Mouse (Mus musculus): ENCODE results near the gene Smn1. TPM values are rescaled to one million over a fixed set of nuclear protein-coding genes. Genes with fewer than 3 reads are reported as not detected.
"Not testable (repeated sequence)": the region's sequence is repeated elsewhere in the genome, so short reads cannot be mapped to it uniquely, and the experiment has no call there.

Gene Smn1
- polyA plus RNA-seq, 2 experiments, result 50.4 to 63.9 TPM

GRCm38 (mm10) chr13:100152659-100153058, 28.0 kb downstream of the Smn1 start:
- H3K4me3 ChIP-seq (replicated peaks; ENCODE audit: low read length), result no peak overlapping the region
- ATAC-seq (ENCODE audit: low FRiP score, low read depth) (no peak), DNase-seq (ENCODE audit: low spot score) (no peak)
- WGBS, result 40% methylated on average over 1 of the region's 1 CpGs
- H3K27me3 ChIP-seq (ENCODE audit: control insufficient read depth, insufficient read depth, low read length), result no peaks in the 10 kb centered on the region
- no peak for TF ChIP-seq POLR2A (IDR thresholded peaks at IDR 0.05; ENCODE audit: borderline replicate concordance, extremely low read depth, insufficient read depth, insufficient read length)
- no peaks in the 10 kb centered on the region for H3K4me1 ChIP-seq (ENCODE audit: control insufficient read depth, insufficient read depth, low read length)
- no peak overlapping the region for H3K9ac ChIP-seq (ENCODE audit: low read depth, low read length, severe bottlenecking)
- H3K9me3 ChIP-seq (ENCODE audit: control insufficient read depth, low read length), result no peaks in the 10 kb centered on the region
- no peak overlapping the region for H3K4me2 ChIP-seq (replicated peaks; ENCODE audit: low read depth, low read length, severe bottlenecking)
- no peak overlapping the region for H3K27ac ChIP-seq (replicated peaks; ENCODE audit: low read depth, low read length)
- H3K36me3 ChIP-seq (ENCODE audit: control insufficient read depth, insufficient read depth, low read length), result no peaks in the 10 kb centered on the region

DNA sequence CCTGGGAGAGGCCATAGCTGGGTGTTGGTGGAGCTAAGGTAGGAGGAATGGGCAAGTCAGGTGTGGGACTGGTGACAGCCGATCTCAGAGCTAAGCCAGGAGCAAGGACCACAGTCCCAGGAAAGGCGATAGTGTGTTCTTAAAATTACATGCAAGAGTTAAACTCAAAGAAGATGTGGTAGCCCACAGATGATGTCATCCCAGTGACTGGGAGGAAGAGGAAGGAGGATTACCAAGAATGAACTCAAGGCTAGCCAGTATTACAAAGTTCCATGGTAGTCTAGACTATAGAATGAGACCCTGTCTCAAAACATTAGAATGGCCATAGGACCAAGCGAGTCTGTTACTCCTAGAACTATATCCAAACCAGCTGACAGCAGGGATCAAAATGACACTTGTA, 32.0 kb downstream of the Smn1 start:
- ATAC-seq (ENCODE audit: low FRiP score, low read depth) (no peak), DNase-seq (ENCODE audit: low spot score) (no peak)
- H3K4me3 ChIP-seq (replicated peaks; ENCODE audit: low read length), result no peak overlapping the region
- H3K9ac ChIP-seq (ENCODE audit: low read depth, low read length, severe bottlenecking), result no peak overlapping the region
- no peak overlapping the region for H3K4me2 ChIP-seq (replicated peaks; ENCODE audit: low read depth, low read length, severe bottlenecking)
- no peak overlapping the region for H3K27ac ChIP-seq (replicated peaks; ENCODE audit: low read depth, low read length)
- no peaks in the 10 kb centered on the region for H3K4me1 ChIP-seq (ENCODE audit: control insufficient read depth, insufficient read depth, low read length)
- no peaks in the 10 kb centered on the region for H3K27me3 ChIP-seq (ENCODE audit: control insufficient read depth, insufficient read depth, low read length)
- H3K9me3 ChIP-seq (ENCODE audit: control insufficient read depth, low read length), result no peaks in the 10 kb centered on the region
- 90% methylated on average over 3 of the region's 3 CpGs for WGBS
- TF ChIP-seq POLR2A (IDR thresholded peaks at IDR 0.05; ENCODE audit: borderline replicate concordance, extremely low read depth, insufficient read depth, insufficient read length), result no peak
- no peaks in the 10 kb centered on the region for H3K36me3 ChIP-seq (ENCODE audit: control insufficient read depth, insufficient read depth, low read length)

- H3K4me2 ChIP-seq (replicated peaks; ENCODE audit: low read depth, low read length, severe bottlenecking); H3K9me3 ChIP-seq (ENCODE audit: control insufficient read depth, low read length); ATAC-seq (ENCODE audit: low FRiP score, low read depth); DNase-seq (ENCODE audit: low spot score); H3K9ac ChIP-seq (ENCODE audit: low read depth, low read length, severe bottlenecking); H3K36me3 ChIP-seq (ENCODE audit: control insufficient read depth, insufficient read depth, low read length); H3K27ac ChIP-seq (replicated peaks; ENCODE audit: low read depth, low read length); H3K27me3 ChIP-seq (ENCODE audit: control insufficient read depth, insufficient read depth, low read length); H3K4me1 ChIP-seq (ENCODE audit: control insufficient read depth, insufficient read depth, low read length); H3K4me3 ChIP-seq (replicated peaks; ENCODE audit: low read length): not testable (repeated sequence)
- WGBS, result 87% methylated on average over 11 of the region's 11 CpGs
Measured at GRCm38 (mm10) chr13:100161171-100161870, 36.7 kb downstream of the Smn1 start.

DNA sequence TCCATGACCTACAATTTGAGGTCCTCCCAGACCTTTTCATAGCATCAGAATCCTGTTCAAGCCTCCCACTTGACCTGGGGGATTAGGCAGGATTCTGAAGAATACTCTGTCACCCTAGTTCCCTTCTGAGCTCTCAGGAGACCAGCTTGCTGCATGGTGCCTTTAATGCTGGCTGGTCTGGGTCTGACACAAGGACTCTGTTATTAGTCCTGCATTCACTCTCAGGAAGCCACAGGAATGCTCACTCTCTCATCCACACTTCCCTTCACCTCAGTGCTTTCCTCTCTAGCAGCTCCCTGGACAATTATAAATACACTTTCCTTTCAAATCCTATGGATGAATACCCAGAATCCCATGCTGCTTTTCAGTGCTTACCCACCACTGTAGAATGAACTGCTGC, 37.8 kb downstream of the Smn1 start:
- H3K27me3 ChIP-seq (ENCODE audit: control insufficient read depth, insufficient read depth, low read length); H3K27ac ChIP-seq (replicated peaks; ENCODE audit: low read depth, low read length): not testable (repeated sequence)

GRCm38 (mm10) chr13:100166378-100166777, 41.7 kb downstream of the Smn1 start:
- not testable (repeated sequence) for H3K4me3 ChIP-seq (replicated peaks; ENCODE audit: low read length); H3K27me3 ChIP-seq (ENCODE audit: control insufficient read depth, insufficient read depth, low read length); H3K9ac ChIP-seq (ENCODE audit: low read depth, low read length, severe bottlenecking); H3K36me3 ChIP-seq (ENCODE audit: control insufficient read depth, insufficient read depth, low read length); ATAC-seq (ENCODE audit: low FRiP score, low read depth); H3K4me2 ChIP-seq (replicated peaks; ENCODE audit: low read depth, low read length, severe bottlenecking); H3K27ac ChIP-seq (replicated peaks; ENCODE audit: low read depth, low read length); DNase-seq (ENCODE audit: low spot score); H3K9me3 ChIP-seq (ENCODE audit: control insufficient read depth, low read length); H3K4me1 ChIP-seq (ENCODE audit: control insufficient read depth, insufficient read depth, low read length)
- WGBS, result 74% methylated on average over 2 of the region's 2 CpGs

More for the DNA sequence above, 37.8 kb downstream of the Smn1 start:
- H3K4me1 ChIP-seq (ENCODE audit: control insufficient read depth, insufficient read depth, low read length); H3K4me2 ChIP-seq (replicated peaks; ENCODE audit: low read depth, low read length, severe bottlenecking); DNase-seq (ENCODE audit: low spot score); H3K36me3 ChIP-seq (ENCODE audit: control insufficient read depth, insufficient read depth, low read length); ATAC-seq (ENCODE audit: low FRiP score, low read depth); H3K4me3 ChIP-seq (replicated peaks; ENCODE audit: low read length); H3K9ac ChIP-seq (ENCODE audit: low read depth, low read length, severe bottlenecking); H3K9me3 ChIP-seq (ENCODE audit: control insufficient read depth, low read length): not testable (repeated sequence)

DNA sequence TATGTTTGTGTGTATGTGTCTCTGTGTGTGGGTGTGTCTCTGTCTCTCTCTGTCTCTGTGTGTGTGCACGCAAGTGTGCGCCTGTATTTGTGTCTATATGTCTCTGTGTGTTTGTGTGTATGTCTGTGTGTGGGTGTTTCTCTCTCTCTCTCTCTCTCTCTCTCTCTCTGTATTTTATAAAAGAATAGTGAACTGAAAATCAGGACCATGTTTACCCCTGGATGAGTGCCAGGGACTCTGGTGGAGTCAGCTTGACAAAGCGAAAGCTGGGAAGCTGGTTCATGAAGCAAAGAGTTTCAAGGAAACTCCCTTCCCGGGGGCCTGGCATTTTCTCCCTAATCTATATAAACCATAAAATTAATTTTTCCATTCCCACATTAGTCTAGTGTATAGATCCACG, 49.7 kb downstream of the Smn1 start:
- H3K9ac ChIP-seq (ENCODE audit: low read depth, low read length, severe bottlenecking); H3K4me3 ChIP-seq (replicated peaks; ENCODE audit: low read length); H3K27ac ChIP-seq (replicated peaks; ENCODE audit: low read depth, low read length); H3K27me3 ChIP-seq (ENCODE audit: control insufficient read depth, insufficient read depth, low read length); DNase-seq (ENCODE audit: low spot score); H3K4me1 ChIP-seq (ENCODE audit: control insufficient read depth, insufficient read depth, low read length); H3K4me2 ChIP-seq (replicated peaks; ENCODE audit: low read depth, low read length, severe bottlenecking); H3K9me3 ChIP-seq (ENCODE audit: control insufficient read depth, low read length); H3K36me3 ChIP-seq (ENCODE audit: control insufficient read depth, insufficient read depth, low read length); ATAC-seq (ENCODE audit: low FRiP score, low read depth): not testable (repeated sequence)
- 71% methylated on average over 3 of the region's 5 CpGs for WGBS

DNA sequence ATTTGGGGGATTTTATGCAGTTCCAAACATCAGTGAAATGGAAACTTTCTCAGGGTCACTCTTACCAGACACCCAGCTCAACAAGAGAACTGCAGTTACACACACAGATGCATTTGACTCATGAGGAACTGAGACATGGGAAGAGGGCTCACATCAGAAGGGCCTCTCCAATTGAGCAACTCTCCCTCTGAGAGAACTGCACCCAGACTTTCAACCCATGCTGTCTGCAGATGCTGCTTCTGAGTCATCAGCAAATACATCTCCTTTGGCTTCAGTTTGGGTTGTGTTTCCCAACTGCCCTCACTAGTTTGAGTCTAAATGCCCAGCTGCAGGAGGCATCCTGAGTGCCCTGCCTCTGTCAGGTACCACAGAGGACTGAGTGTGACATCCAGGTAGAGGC, 58.5 kb downstream of the Smn1 start:
- H3K4me2 ChIP-seq (replicated peaks; ENCODE audit: low read depth, low read length, severe bottlenecking); H3K27me3 ChIP-seq (ENCODE audit: control insufficient read depth, insufficient read depth, low read length); ATAC-seq (ENCODE audit: low FRiP score, low read depth); H3K27ac ChIP-seq (replicated peaks; ENCODE audit: low read depth, low read length); H3K36me3 ChIP-seq (ENCODE audit: control insufficient read depth, insufficient read depth, low read length); H3K4me1 ChIP-seq (ENCODE audit: control insufficient read depth, insufficient read depth, low read length); H3K4me3 ChIP-seq (replicated peaks; ENCODE audit: low read length); H3K9me3 ChIP-seq (ENCODE audit: control insufficient read depth, low read length); DNase-seq (ENCODE audit: low spot score); H3K9ac ChIP-seq (ENCODE audit: low read depth, low read length, severe bottlenecking): not testable (repeated sequence)
